Mouse (Mus musculus) CH12.LX (cell line): ENCODE results near the gene Thoc2.

Experiments used
- CTCF ChIP-seq, 2 experiments: IDR thresholded peaks in 1 of 2; conservative IDR thresholded peaks in 1 of 2; 2 replicates each; pipeline ENCODE4 v1.5.1; 2011 to 2012; ENCODE audit warnings: low read depth in 2 of 2, low read length in 2 of 2, improper control_type of control experiment in 1 of 2, inconsistent platforms in 1 of 2, mild to moderate bottlenecking in 1 of 2, moderate library complexity in 1 of 2
- EP300 ChIP-seq: IDR thresholded peaks from 2 replicates; pipeline ENCODE4 v1.6.1; 2011; ENCODE audit warnings: low read length, improper control_type of control experiment
- GABPA ChIP-seq: IDR thresholded peaks from 2 replicates; pipeline ENCODE4 v1.6.1; 2012; ENCODE audit warnings: low read depth, low read length, improper control_type of control experiment, inconsistent platforms; ENCODE audit not compliant: insufficient replicate concordance
- KAT2A ChIP-seq: IDR thresholded peaks from 2 replicates; pipeline ENCODE4 v1.6.1; 2012; ENCODE audit warnings: low read length, improper control_type of control experiment, inconsistent platforms; ENCODE audit not compliant: insufficient replicate concordance
- MAZ ChIP-seq: IDR thresholded peaks from 2 replicates; pipeline ENCODE4 v1.6.1; 2012; ENCODE audit warnings: low read depth, mild to moderate bottlenecking, inconsistent platforms, low read length, improper control_type of control experiment, moderate library complexity
- PAX5 ChIP-seq: IDR thresholded peaks from 2 replicates; pipeline ENCODE4 v1.6.1; 2012; ENCODE audit warnings: low read length, inconsistent platforms, mixed read lengths
- POLR2A ChIP-seq: IDR thresholded peaks from 2 replicates; pipeline ENCODE4 v1.6.1; 2011; ENCODE audit warnings: low read depth, mild to moderate bottlenecking, improper control_type of control experiment, low read length
- SMC3 ChIP-seq: IDR thresholded peaks from 2 replicates; pipeline ENCODE4 v1.6.1; 2011; ENCODE audit warnings: low read depth, low read length, improper control_type of control experiment
- ZC3H11A ChIP-seq: IDR thresholded peaks from 2 replicates; pipeline ENCODE4 v1.6.1; 2012; ENCODE audit warnings: low read depth, mild to moderate bottlenecking, inconsistent platforms, low read length, improper control_type of control experiment

DNA sequence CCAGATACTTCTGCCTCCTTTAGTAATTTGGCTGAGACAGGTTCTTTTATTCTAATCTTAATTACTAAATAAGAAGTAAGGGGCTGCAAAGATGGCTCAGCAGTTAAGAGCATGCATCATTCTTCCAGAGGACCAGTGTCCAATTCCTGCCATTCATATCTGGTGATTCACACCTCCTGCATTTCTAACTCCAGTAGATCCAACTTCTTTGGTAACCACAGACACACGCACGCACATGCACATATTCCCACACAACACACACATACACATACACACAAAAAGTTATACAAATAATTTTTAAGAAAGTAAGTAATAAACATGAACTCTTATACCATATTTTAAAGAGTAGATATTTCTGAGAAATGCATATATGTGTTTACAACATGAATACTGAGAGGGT is 49.6 kb upstream of the Thoc2 start:
- no peak for TF ChIP-seq PAX5
- TF ChIP-seq MAZ, result no peak
- no peak for TF ChIP-seq SMC3
- TF ChIP-seq CTCF (conservative IDR thresholded peaks at IDR 0.05 in 1 of 2, IDR thresholded peaks at IDR 0.05 in 1 of 2; ENCODE audit: low read depth in 2 of 2, low read length in 2 of 2), result no peak
- TF ChIP-seq GABPA, result no peak
- no peak for TF ChIP-seq EP300
- TF ChIP-seq POLR2A, result no peak
- no peak for TF ChIP-seq KAT2A
- TF ChIP-seq ZC3H11A, result no peak
